Comparison of ENCODE assay signal across 23 mouse cellular contexts in the genomic region with DNA sequence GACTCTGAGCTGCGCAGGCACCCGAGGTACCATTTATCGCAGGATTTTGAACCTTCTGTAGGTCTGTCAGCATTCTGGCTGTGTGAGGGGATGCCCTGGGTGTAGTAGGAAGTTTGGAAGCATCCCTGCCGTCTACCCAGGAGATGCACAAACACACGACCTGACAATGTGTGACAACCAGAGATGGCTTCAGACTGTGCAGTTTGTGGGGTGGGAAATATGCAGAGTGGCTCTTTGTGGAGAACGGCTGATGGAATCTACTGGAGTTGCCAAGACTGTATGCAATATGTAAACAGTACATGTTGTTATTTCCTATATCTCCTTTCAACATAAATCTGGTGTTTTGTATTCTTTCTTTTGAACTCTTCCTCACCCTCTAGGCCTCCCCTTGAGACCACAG. TPM values are rescaled to one million over a fixed set of nuclear protein-coding genes. Genes with fewer than 3 reads are reported as not detected.
A peak's percentile ranks its signal among the peaks of the same experiment; 100 is the strongest.
DNase-seq lines count a peak whose midpoint lies in the region; ATAC-seq and TF ChIP-seq lines count a peak whose summit lies in the region.
"Had no signal": no experiment of that assay in that cellular context is flagged by ENCODE, and none has a peak within 500 bp of the region (broad histone marks: within the 10 kb centered on the region; RNA-seq: fewer than 3 reads in every experiment).

No protein-coding gene starts in this region.

- peaks cover 10% of the 10 kb centered on the region; the same call in 1 of the 2 replicates for H3K4me1 ChIP-seq in forebrain, postnatal 0 days (ENCODE audit: insufficient read depth)
- H3K4me1 ChIP-seq in forebrain, embryonic 14.5 days (ENCODE audit: control insufficient read depth, insufficient read depth, low read length): peaks cover 11% of the 10 kb centered on the region
- H3K4me1 ChIP-seq in lung, embryonic 14.5 days (ENCODE audit: insufficient read depth): peaks cover 12% of the 10 kb centered on the region; the same call in 1 of the 2 replicates
- H3K4me1 ChIP-seq in midbrain, embryonic 11.5 days (ENCODE audit: control insufficient read depth, insufficient read depth, low read length): no peaks in the 10 kb centered on the region
- H3K4me1 ChIP-seq in midbrain, embryonic 10.5 days: no peaks in the 10 kb centered on the region

- no peak overlapping the region for H3K4me3 ChIP-seq in forebrain, postnatal 0 days (ENCODE audit: low read depth, low read length)
- H3K4me3 ChIP-seq in forebrain, embryonic 14.5 days (ENCODE audit: low read depth, low read length): no peak overlapping the region
- no peak overlapping the region for H3K4me3 ChIP-seq in lung, embryonic 14.5 days (ENCODE audit: low read depth, low read length)
- H3K4me3 ChIP-seq in midbrain, embryonic 11.5 days (ENCODE audit: low read depth, low read length): no peak overlapping the region
- no peak overlapping the region for H3K4me3 ChIP-seq in midbrain, embryonic 10.5 days
- H3K4me3 ChIP-seq: embryonic facial prominence, embryonic 15.5 days; erythroblast, embryonic 14.5 days; forebrain, embryonic 10.5 days; gastrocnemius, adult 2 months; hindbrain, embryonic 12.5 days had no signal

- no peak for TF ChIP-seq CTCF in forebrain, postnatal 0 days (IDR thresholded peaks at IDR 0.05; ENCODE audit: low read depth)
- no peak for TF ChIP-seq CTCF in lung, embryonic 14.5 days (IDR thresholded peaks at IDR 0.05; ENCODE audit: low read depth)

- peak; percentile 56 for ATAC-seq in forebrain, postnatal 0 days
- ATAC-seq in forebrain, embryonic 14.5 days: no peak
- ATAC-seq in lung, embryonic 14.5 days (ENCODE audit: insufficient read depth): peak; percentile 65; the same call in 1 of the 2 replicates
- ATAC-seq in midbrain, embryonic 11.5 days (ENCODE audit: low FRiP score): no peak

- no peak for DNase-seq in forebrain, postnatal 0 days
- no peak for DNase-seq in forebrain, embryonic 14.5 days (ENCODE audit: low spot score)
- DNase-seq in lung, embryonic 14.5 days: peak; percentile 56
- no peak for DNase-seq in lung, postnatal 25 days (ENCODE audit: low spot score)
- DNase-seq in midbrain, embryonic 11.5 days (ENCODE audit: low spot score, missing footprints): peak; percentile 10
- no peak for DNase-seq in midbrain, embryonic 10.5 days (ENCODE audit: low spot score)
- DNase-seq: adrenal gland, postnatal 10 days; cerebellum, adult 11 months; cerebellum, adult 8-10 months; cerebellum, postnatal 14 days; embryo, embryonic 11 days; gastrocnemius, adult 2 months; gastrocnemius, postnatal 25 days; heart, postnatal 10 days; heart, postnatal 4 days had no signal

- 37% methylated on average over 6 of the region's 6 CpGs for WGBS in forebrain, postnatal 0 days
- 68% methylated on average over 6 of the region's 6 CpGs for WGBS in forebrain, embryonic 14.5 days
- WGBS in lung, embryonic 14.5 days: 44% methylated on average over 6 of the region's 6 CpGs
- 78% methylated on average over 6 of the region's 6 CpGs for WGBS in midbrain, embryonic 11.5 days
- WGBS in midbrain, embryonic 10.5 days: 78% methylated on average over 6 of the region's 6 CpGs

- no peak overlapping the region for H3K27ac ChIP-seq in forebrain, postnatal 0 days (ENCODE audit: low read depth, low read length)
- no peak overlapping the region for H3K27ac ChIP-seq in forebrain, embryonic 14.5 days (ENCODE audit: low read depth, low read length)
- 0 out of 2 replicates have a peak overlapping the region, but pooled peaks have one; percentile 18 for H3K27ac ChIP-seq in lung, embryonic 14.5 days (ENCODE audit: low read depth)
- H3K27ac ChIP-seq in midbrain, embryonic 11.5 days (ENCODE audit: low read depth, low read length): no peak overlapping the region
- no peak overlapping the region for H3K27ac ChIP-seq in midbrain, embryonic 10.5 days (replicated peaks)
- H3K27ac ChIP-seq: embryonic facial prominence, embryonic 15.5 days; forebrain, embryonic 10.5 days; gastrocnemius, adult 2 months; hindbrain, embryonic 12.5 days had no signal

- H3K9ac ChIP-seq in forebrain, postnatal 0 days: no peak overlapping the region
- no peak overlapping the region for H3K9ac ChIP-seq in forebrain, embryonic 14.5 days (ENCODE audit: low read length)
- H3K9ac ChIP-seq in lung, embryonic 14.5 days: no peak overlapping the region
- no peak overlapping the region for H3K9ac ChIP-seq in midbrain, embryonic 11.5 days (ENCODE audit: low read length)
- H3K9ac ChIP-seq: embryonic facial prominence, embryonic 15.5 days; hindbrain, embryonic 12.5 days had no signal

- H3K4me2 ChIP-seq in forebrain, postnatal 0 days (ENCODE audit: low read depth): no peak overlapping the region
- no peak overlapping the region for H3K4me2 ChIP-seq in forebrain, embryonic 14.5 days (ENCODE audit: low read length)
- no peak overlapping the region for H3K4me2 ChIP-seq in lung, embryonic 14.5 days
- H3K4me2 ChIP-seq in midbrain, embryonic 11.5 days: no peak overlapping the region
- H3K4me2 ChIP-seq: embryonic facial prominence, embryonic 15.5 days; hindbrain, embryonic 12.5 days had no signal

- H3K36me3 ChIP-seq in forebrain, postnatal 0 days (ENCODE audit: insufficient read depth): no peaks in the 10 kb centered on the region
- H3K36me3 ChIP-seq in forebrain, embryonic 14.5 days (ENCODE audit: control insufficient read depth, insufficient read depth, low read length): no peaks in the 10 kb centered on the region
- H3K36me3 ChIP-seq in lung, embryonic 14.5 days (ENCODE audit: insufficient read depth): no peaks in the 10 kb centered on the region
- H3K36me3 ChIP-seq in midbrain, embryonic 11.5 days (ENCODE audit: control insufficient read depth, insufficient read depth, low read length): no peaks in the 10 kb centered on the region
- H3K36me3 ChIP-seq in midbrain, embryonic 10.5 days: no peaks in the 10 kb centered on the region
- H3K36me3 ChIP-seq: embryonic facial prominence, embryonic 15.5 days; forebrain, embryonic 10.5 days; hindbrain, embryonic 12.5 days had no signal

- no peaks in the 10 kb centered on the region for H3K27me3 ChIP-seq in forebrain, postnatal 0 days (ENCODE audit: insufficient read depth, low read length)
- H3K27me3 ChIP-seq in forebrain, embryonic 14.5 days (replicated peaks; ENCODE audit: control insufficient read depth, insufficient read depth, low read length): no peaks in the 10 kb centered on the region
- H3K27me3 ChIP-seq in lung, embryonic 14.5 days (ENCODE audit: insufficient read depth, low read length): no peaks in the 10 kb centered on the region
- H3K27me3 ChIP-seq in midbrain, embryonic 11.5 days (ENCODE audit: control insufficient read depth, insufficient read depth, low read length): no peaks in the 10 kb centered on the region
- H3K27me3 ChIP-seq in midbrain, embryonic 10.5 days (ENCODE audit: low read depth, poor library complexity, severe bottlenecking): no peaks in the 10 kb centered on the region
- H3K27me3 ChIP-seq: embryonic facial prominence, embryonic 15.5 days; hindbrain, embryonic 12.5 days had no signal

- no peaks in the 10 kb centered on the region for H3K9me3 ChIP-seq in forebrain, postnatal 0 days (ENCODE audit: low read length)
- H3K9me3 ChIP-seq in forebrain, embryonic 14.5 days (replicated peaks; ENCODE audit: control insufficient read depth, low read length): no peaks in the 10 kb centered on the region
- H3K9me3 ChIP-seq in lung, embryonic 14.5 days (ENCODE audit: low read depth, low read length): no peaks in the 10 kb centered on the region
- H3K9me3 ChIP-seq in midbrain, embryonic 11.5 days (ENCODE audit: control insufficient read depth, low read length): no peaks in the 10 kb centered on the region
- no peaks in the 10 kb centered on the region for H3K9me3 ChIP-seq in midbrain, embryonic 10.5 days (replicated peaks)
- H3K9me3 ChIP-seq: embryonic facial prominence, embryonic 15.5 days; forebrain, embryonic 10.5 days; hindbrain, embryonic 12.5 days had no signal

RNA-seq across cellular contexts. Expression of a gene that starts 33.0 kb away (rescaled TPM):
- total RNA-seq in forebrain, postnatal 0 days (2014; rRNA removed): not detected in 2 replicates
- polyA plus RNA-seq in forebrain, postnatal 0 days (2015; fragmentation: Nextera tagmentation; extraction: Ambion mirVana): not detected in 2 replicates
- polyA plus RNA-seq in forebrain, embryonic 14.5 days (2014; fragmentation: Nextera tagmentation; extraction: Ambion mirVana): not detected in 2 replicates
- 1.0 and 1.5 TPM in 2 replicates for polyA plus RNA-seq in lung, embryonic 14.5 days (2014; fragmentation: Nextera tagmentation; extraction: Ambion mirVana)
- not detected in 2 replicates for polyA plus RNA-seq in midbrain, embryonic 11.5 days (2014; fragmentation: Nextera tagmentation; extraction: Ambion mirVana)
- not detected in 2 replicates for polyA plus RNA-seq in midbrain, embryonic 10.5 days (2016; fragmentation: Nextera tagmentation; extraction: Ambion mirVana)
- total RNA-seq: adrenal gland, postnatal 10 days; gastrocnemius, postnatal 25 days; granulocyte monocyte progenitor cell, adult 5-6 weeks; heart, postnatal 10 days; heart, postnatal 4 days; MEL had no signal
- polyA plus RNA-seq: C2C12; embryonic facial prominence, embryonic 11.5 days; erythroblast, embryonic 14.5 days; forebrain, embryonic 10.5 days; hindbrain, embryonic 12.5 days had no signal

Comparison
In these comparisons a context has a peak if more than half of its experiments do, and no peak if none do; other contexts are left out.
1. ATAC-seq: peak in forebrain, postnatal 0 days (single experiment) and lung, embryonic 14.5 days (single experiment); none in forebrain, embryonic 14.5 days (single experiment) and midbrain, embryonic 11.5 days (single experiment).
2. DNase-seq: peak in lung, embryonic 14.5 days (single experiment) and midbrain, embryonic 11.5 days (single experiment); none in forebrain, postnatal 0 days (single experiment), forebrain, embryonic 14.5 days (single experiment), lung, postnatal 25 days (single experiment) and midbrain, embryonic 10.5 days (single experiment).